Mouse (Mus musculus) ovary, postnatal 36 days (tissue): Measurements from ENCODE around the gene Stk11ip.

ENCODE experiments used
- DNase-seq: peaks from one replicate; pipeline ENCODE4 v3.0.0; 2022; ENCODE audit warnings: low spot score, mixed read lengths

Gene Stk11ip

DNA sequence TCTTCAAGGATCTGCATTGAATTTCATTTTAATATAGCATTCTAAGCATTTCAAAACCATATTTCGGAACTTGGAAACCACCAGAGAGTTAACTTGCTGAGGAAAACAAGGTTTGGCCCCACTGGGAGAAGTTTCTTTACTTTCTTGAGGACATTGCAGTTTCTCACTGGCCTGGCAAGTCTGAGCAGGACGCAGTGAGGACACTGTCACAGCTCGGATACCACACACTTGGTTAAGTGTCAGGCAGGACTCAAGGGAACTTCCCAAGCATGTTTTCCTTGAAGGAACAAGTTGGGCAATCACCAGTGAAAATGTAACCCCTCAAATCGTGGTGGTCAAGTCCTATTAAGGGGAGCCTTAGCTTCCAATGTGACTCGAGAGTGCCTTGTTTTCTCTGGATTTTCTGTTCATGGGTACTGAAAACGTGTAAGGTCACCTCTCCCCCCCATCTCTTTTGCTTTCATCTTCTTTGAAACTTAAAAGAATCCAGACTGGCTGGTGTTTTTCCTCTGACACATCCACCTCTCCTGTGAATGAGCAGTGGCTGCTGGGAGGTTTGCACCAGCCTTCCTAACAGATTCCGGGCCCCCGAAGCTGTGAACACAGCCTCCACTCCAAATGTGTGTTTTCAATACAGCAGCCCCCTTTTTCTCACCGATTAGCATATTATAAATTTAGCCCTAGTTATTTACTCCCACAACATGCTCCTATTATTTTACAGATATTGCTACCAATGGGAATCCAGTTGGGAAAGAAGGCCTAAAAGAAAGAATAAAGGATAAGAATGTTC lies 16.9 kb upstream of the Stk11ip start:
- DNase-seq: no peak

DNA sequence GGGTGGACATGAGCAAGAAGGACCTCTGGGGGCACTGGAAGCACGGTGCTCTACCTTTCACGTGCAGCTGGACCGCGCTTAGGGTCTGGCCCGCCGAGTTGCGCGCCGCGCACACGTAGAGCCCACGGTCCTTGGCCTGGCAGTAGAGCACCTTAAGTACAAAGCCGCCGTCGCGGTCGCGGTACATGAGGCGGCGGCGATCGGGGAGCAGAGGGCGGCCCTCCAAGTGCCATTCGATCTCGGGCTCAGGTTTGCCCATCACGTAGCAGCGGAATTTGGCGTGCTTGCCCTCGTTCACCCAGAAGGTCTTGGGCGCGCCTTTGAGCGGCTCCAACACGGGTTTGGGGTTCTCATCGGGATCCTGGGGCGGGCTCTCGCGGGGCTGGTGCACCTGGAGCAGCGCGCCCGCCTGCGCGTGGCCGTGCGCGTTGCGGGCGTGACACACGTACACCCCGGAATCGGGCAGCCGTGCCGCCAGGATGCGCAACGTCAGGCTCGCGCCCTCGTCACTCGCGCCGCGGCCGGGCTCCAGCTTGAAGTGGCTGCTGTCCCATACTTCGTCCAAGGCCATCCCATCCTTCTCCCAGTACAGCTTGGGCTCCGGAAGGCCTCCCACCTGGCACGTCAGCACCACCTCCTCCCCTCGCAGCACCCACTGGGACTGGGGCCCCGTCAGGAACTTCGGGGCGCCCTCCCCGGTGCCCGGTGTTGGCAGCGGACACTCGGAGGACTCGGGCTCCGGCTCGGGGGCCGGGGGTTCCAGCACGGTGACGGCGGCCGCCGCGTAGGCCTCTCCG lies 16.0 kb upstream of the Stk11ip start:
- peak; percentile 70 for DNase-seq

DNA sequence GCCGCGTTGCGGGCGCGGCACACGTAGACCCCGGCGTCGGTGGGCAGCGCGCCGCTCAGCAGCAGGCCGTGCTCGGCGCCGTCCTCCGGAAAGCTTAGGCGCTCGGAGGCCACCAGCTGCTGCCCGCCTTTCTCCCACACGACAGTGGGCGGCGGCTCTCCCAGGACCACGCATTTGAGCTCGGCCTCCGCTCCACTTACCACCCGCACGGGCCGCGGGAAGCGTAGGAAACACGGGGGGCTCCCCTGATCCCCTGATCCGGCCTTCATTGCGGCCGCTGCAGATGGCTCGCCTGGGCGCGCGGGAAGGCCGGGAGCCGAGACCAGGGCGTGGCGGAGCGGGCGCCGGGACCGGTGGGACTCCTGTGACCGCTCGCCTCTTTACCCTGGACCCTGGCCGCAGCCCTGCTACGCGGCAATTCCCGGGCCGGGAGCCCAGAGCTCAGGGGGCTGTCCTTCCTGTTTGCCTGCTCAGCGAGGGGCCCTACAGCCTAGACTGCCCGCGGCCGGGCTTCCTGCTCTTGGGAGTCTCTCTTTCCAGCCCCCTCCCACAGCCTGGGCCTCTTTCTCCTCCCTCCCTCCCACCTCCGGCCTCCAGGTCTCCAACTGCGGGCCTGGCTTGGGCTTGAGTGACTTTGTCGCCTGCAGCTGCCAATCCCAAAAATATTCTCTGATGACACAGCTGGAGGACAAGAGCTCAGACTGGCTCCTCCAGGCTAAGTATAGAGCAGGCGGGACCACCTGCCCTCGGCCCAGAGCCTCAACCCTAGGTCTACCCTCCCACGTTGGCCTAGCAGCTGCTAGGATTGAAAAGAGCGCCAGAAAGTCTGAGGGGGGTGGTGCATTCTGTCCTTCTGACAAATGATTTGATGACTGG lies 15.1 kb upstream of the Stk11ip start, which contains the start of gene Obsl1:
Gene Obsl1 (minus strand): TSS at position 497 of the 876 bp plus-strand sequence.
- DNase-seq: peak; percentile 78

DNA sequence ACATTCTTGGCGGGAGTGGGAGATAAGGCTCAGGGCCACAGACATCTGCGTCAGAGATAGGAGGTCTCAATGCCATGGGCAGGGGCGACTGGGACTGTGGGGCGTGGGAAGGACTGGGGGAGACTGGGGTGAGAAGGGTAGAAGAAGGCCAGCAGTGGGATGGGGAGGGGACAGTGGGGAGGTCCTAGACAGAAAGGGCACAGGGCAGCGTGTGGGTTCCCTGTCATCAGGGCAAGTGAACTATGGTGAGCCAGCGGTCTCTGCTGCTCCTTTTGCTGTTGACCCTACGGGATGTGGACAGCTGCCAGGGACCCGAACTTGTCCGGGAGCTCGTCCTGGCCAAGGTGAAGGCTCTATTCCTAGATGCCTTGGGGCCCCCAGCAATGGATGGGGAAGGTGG lies 14.3 kb upstream of the Stk11ip start, which contains the start of gene Inha:
Gene Inha (plus strand): TSS at position 72 of the 400 bp plus-strand sequence.
- peak; percentile 82 for DNase-seq

DNA sequence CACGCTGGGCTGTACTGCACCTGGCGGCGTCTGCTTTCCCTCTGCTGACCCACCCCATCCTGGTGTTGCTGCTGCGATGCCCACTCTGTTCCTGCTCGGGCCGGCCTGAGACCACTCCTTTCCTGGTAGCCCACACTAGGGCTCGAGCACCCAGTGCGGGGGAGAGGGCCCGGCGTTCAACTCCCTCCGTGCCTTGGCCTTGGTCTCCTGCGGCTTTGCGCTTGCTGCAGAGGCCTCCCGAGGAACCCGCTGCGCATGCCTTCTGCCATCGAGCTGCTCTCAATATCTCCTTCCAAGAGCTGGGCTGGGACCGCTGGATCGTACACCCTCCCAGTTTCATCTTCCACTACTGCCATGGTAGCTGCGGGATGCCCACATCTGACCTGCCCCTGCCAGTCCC lies 11.7 kb upstream of the Stk11ip start:
- DNase-seq: peak; percentile 63

DNA sequence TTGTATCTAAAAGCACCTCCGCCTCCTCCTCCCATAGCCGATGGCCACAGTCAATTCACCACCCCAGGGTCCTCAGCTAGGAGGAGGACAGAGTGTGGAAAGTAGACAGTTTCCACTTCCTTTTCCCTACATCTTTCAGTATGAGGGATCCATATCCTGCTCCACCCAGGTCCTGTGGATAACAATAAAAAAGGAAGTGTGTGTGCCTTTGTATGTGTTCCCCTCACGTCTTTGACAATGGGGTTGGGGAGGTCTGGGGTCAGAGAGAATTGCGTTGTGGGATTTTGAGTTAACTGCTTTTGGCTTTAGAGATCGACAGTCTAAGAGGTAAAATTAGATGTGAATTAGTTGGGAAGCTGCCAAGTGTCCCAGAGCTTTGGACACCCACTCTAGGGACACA lies 11.2 kb upstream of the Stk11ip start:
- DNase-seq: no peak

DNA sequence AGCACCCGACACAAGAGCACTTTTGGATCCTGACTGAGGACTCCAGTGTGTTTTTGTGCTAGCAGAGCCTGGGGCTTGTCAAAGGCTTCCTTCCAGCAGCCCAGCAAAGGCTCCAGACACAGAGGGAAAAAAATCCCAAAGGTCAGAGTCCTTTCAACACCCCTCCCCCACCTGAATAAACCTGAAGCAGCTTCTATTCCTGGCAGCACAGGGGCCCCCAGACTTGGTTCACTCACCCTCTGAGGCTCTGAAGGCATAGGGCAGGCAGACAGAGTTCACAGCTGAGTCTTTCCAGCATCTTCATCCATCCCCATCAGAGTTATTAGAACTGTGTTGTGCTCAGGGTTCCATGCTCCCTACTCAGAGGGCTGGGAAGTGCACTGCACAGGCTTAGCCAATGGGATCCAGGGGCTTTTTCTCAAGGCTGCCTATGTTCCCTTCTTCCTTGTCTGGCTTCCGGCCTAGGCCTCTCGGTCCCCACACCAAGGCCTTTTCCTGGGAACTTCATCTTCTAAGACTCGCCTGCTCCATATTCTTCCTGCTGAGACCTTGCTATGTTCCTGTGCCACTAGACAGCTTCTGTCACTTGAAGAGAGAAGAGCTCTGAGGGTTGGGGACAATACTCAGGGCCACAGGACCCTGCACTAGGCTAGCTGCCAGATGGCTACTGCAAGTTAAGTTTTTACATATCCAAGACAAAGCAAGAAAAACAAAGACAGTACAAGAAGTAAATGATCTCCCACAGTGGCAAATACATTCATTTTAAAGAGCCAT lies 9.7 kb upstream of the Stk11ip start:
- peak; percentile 45 for DNase-seq

DNA sequence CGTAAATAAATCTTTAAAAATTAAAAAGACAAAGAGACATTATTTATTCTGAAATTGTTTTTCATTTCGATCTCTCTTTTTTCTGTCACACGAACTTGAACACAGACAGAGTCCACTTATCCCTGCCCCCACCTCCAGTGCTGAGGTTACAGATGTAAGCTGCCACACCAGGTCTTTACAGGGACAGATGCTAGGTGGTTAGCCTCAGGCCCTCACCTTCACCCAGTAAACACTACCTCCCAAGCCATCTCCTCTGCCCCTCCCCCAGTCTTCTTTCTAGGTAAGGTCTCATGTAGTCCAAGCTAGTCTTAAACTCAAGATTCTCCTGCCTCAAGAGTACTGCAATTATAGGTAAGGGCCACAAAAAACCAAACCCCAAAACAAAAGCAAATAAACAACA lies 8.8 kb upstream of the Stk11ip start:
- DNase-seq: no peak

DNA sequence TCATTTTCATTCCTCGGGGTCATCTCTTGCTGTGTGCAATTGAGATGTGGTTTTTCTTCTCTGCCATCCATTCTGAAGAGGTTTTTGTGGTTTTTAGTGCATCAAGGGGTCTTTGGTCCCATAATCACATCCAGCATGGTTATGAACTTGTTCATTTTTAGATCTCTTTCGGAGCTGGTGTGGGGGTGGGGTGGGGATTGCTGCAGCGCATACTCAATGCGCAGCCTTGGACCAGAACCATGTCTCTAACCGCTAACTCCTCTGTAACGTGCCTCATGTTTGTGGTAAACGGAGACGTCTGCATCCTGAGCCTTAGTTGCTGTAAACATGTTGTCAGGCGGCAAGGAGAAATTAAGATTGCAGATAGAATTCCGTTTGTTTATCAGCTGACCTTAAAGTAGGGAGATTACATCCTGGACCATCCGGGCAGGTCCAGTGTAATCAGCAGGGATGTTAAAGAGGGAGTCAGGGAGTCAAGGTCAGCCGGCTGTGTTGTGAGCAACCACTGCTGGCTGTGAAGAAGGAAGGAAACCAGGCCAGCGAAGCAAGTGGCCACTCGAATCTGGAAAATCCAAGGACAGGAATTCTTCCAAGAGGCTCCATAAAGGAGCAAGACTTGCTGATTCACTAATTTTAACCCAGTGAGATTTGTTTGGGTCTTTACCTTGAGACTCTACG lies 4.5 kb upstream of the Stk11ip start:
- DNase-seq: peak; percentile 65

DNA sequence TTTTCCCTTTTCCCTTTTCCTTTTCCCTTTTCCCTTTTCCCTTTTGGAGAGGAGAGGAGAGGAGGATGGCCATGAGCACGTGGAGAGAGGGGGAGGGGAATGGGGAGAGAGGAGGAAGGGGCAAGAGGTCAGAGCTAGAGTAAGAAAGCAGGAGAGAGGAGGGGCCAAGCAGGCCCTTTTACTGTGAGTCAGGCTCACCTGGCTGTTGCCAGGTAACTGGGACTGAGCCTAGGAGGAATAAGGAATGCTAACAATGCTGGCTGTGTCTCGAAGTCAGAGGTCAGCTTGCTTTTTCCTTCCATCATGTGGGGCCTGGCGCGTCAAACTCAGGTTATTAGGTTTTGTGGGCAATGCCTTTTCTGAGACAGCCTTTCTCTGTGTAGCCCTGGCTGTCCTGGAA lies 3.3 kb upstream of the Stk11ip start:
- no peak for DNase-seq

DNA sequence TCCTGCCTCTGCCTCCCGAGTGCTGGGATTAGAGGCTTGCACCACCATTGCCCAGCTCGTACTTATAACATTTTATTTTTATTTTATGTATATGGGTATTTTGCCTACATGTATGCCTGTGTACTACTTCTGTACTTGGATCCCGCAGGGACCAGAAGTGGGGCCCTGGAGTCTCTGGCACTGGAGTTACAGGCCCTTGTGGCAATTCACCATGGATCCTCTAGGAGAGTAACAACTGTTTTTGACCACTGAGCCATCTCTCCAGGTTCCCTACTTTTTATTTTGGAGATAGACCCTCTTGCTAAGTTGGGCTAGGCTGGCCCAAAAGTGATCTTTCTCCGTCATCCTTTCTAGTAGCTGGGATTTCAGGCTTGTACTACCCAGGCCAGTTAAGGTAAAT lies 2.9 kb upstream of the Stk11ip start:
- no peak for DNase-seq

DNA sequence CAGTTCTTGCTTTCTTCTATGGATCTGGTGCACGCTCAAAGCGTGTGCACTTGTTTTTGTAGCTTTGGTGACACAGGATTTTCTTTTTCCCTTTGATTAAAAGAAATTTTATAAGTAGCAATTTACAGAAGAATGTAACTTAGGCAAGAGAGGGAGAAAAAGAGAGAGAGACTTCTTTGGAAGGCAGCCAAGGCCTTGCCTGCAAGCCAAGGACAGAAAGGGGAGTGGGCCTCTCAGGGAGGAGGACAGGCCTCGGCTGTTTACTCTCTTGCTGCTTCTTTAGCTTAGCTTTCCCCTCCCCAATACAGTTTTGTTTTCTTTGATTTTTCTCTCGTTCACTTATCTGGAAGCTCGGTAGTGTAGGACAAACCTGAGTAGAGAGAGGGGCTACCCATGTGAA lies 1.8 kb upstream of the Stk11ip start:
- DNase-seq: peak; percentile 62

DNA sequence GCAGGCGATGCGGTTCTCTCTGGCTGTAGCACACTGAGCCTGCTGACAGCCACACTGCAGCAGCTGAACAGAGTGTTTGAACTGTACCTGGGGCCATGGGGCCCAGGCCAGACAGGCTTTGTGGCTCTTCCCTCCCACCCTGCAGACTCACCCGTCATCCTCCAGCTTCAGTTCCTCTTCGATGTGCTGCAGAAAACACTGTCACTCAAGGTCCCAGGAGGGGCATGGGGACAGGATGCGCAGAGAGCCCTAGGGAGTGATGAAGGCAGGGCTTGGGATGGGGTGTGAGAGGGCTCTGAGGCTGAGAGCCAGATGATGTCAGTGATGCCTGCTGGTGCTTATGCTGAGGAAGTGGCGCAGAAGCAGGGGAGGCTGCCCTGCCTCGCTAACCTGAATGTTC lies 3.4 kb downstream of the Stk11ip start:
- no peak for DNase-seq

DNA sequence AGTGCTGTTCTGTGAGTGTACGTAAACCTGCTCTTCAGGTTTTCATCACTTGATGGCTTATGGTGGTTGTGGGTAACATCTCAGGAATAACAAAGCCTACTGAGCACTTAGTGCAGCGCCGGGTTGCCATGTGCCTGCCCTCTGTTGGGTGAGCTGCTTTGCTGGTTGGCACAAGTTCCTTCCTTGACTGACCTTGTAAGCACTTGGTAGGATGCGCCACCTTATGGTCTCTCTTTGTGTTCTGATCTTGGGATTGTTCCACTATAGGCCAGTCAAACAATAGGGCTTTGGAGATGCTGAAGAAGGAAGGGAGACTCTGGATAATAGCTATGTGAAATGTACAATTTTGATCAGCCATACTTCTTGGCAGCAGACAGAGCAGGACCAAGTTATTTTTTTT lies 9.2 kb downstream of the Stk11ip start:
- DNase-seq: no peak

DNA sequence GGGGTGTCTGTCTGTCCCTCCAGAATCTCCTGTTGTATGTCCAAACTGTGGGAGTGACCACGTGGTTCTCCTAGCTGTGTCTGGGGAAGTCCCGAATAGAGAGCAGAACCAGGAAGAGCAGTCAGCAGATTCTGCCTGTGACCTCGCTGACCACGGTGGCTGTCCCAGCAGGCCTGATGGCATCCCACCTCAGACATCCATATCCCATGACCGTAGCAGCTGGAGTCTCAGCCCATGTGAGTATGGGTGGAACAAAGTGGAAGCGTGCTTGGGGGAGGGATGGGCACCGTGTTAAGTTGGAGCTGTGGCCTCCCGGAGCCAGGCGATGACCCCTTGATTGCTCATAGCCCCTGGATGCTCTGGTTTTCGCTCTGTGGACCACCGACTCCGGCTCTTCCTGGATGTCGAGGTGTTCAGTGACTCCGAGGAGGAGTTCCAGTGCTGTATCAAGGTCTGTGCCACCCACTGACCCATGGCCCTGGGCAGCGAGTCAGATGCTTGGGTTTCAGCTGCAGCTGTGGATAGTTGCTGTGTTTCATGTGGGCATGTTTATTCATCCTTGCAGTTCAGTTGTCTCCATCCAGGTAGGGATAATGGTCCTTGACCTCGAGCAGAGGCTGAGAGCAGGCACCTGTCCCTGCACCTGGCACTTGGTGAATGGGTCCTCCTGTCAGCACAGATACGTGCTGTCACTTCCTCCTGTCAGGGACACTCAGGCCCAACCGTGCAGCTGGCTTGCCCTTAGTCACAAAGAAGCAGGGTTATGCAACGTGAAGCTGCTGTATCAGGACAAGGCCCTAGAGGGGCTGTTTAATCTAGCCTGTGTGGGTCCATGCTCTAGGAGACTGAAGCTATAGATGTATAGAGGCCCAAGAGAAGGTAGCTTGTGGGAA lies 11.2 kb downstream of the Stk11ip start:
- no peak for DNase-seq

DNA sequence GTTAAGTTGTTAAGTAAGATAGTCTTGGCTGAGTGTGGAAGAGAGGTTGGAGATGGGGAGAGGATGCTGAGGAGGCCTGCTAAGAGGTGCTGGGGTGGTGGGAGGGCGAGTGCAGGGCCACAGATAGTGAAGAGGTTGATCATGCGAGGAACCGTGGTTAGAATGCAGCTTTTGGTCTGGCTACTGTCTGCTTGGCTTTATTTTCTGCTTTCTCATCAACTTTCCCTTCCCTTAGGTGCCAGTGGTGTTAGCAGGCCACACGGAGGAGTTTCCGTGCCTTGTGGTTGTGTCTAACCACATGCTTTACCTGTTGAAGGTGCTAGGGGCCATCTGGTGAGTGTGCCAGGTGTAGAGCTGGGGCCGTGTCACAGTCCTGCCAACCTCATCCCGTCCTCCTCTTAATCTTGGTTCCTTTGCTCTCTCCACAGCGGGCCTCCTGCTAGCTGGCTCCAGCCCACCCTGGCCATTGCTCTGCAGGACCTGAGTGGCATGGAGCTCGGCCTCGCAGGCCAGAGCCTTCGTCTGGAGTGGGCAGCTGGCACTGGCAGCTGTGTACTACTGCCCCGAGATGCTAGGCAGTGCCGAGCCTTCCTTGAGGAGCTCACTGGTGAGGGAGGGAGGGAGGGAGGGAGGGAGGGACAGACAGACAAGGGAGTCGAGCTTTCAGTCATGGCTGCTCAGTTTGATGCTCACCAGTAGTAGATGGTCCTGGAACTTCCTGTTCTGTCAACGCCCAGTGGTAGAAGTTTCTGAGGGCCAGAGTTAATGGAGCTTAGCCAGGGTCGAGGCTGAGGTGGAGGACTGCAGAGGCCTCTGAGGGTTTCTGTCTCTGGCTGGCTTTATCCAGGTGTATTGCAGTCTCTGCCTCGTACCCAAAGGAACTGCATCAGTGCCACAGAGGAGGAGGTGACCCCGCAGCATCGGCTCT lies 12.3 kb downstream of the Stk11ip start:
- no peak for DNase-seq

DNA sequence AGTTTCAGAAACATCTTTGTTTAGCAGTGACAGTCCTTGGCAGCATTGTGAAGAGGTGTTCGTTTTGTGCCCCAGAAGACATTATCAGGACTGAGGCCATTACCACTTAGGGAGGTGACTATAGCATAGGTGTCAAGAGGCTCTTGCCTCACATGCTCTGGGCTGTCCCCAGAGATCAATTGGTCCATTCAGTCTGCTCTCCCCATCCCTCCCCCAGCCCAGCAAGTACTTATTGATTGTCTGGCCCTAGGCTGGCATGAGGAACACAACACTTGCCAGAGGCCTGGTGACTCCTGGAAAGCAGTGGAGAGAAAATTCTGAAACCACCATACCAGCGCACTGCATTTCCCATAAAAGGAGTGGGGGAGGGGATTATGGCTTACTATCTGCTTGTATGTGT lies 16.3 kb downstream of the Stk11ip start:
- no peak for DNase-seq

DNA sequence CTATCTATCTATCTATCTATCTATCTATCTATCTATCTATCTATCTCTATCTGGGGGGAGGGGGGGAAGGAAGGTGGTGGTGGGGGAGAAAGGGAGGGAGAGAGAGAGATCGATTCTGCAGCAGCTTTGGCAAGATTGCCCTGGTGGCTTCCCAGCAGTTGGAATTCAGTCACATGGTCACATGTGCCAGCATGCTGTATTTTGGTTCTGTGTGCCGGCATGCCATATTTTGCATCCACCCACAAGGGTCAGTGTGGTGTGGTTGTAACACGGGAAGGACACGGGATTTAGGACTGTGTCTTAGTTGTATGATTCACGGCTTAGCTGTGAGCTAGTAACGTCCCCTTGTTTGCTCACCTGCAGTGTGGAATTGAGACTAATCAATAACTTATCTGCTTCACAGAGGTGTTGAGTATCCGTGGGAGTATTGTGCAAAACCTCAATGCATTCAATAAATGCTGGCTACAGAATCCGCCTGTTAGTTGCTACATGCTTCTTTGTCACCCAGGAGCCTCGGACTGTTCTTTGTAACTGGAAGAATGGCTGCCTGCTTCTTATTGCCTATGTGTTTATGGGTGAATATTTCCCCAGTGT lies 17.4 kb downstream of the Stk11ip start:
- DNase-seq: no peak
